In genomic region chr10:126711758-126712157, GRCm38 (mm10) we compare ENCODE assay signal across 29 mouse cellular contexts.
DNase-seq lines count a peak whose midpoint lies in the region; ATAC-seq and TF ChIP-seq lines count a peak whose summit lies in the region.
"Had no signal": no experiment of that assay in that cellular context is flagged by ENCODE, and none has a peak within 500 bp of the region (broad histone marks: within the 10 kb centered on the region; RNA-seq: fewer than 3 reads in every experiment).

No protein-coding gene starts in this region.

- H3K4me1 ChIP-seq in hindbrain, embryonic 10.5 days (replicated peaks) = 0 out of 2 replicates have a peak, but pooled peaks cover 5% of the 10 kb centered on the region
- peaks cover 9% of the 10 kb centered on the region for H3K4me1 ChIP-seq in hindbrain, embryonic 12.5 days
- H3K4me1 ChIP-seq in embryonic facial prominence, embryonic 10.5 days = peaks cover 13% of the 10 kb centered on the region
- H3K4me1 ChIP-seq in embryonic facial prominence, embryonic 12.5 days = peaks cover 10% of the 10 kb centered on the region
- H3K4me1 ChIP-seq in midbrain, embryonic 10.5 days = no peaks in the 10 kb centered on the region

- no peaks in the 10 kb centered on the region for H3K9me3 ChIP-seq in hindbrain, embryonic 10.5 days
- no peaks in the 10 kb centered on the region for H3K9me3 ChIP-seq in hindbrain, embryonic 12.5 days (replicated peaks)
- H3K9me3 ChIP-seq in embryonic facial prominence, embryonic 10.5 days = no peaks in the 10 kb centered on the region
- H3K9me3 ChIP-seq in embryonic facial prominence, embryonic 12.5 days = no peaks in the 10 kb centered on the region
- H3K9me3 ChIP-seq in midbrain, embryonic 10.5 days (replicated peaks) = no peaks in the 10 kb centered on the region
- H3K9me3 ChIP-seq: hindbrain, embryonic 13.5 days had no signal

- no peaks in the 10 kb centered on the region for H3K36me3 ChIP-seq in hindbrain, embryonic 10.5 days
- no peaks in the 10 kb centered on the region for H3K36me3 ChIP-seq in hindbrain, embryonic 12.5 days
- H3K36me3 ChIP-seq in embryonic facial prominence, embryonic 10.5 days (replicated peaks) = no peaks in the 10 kb centered on the region
- H3K36me3 ChIP-seq in embryonic facial prominence, embryonic 12.5 days = no peaks in the 10 kb centered on the region
- H3K36me3 ChIP-seq in midbrain, embryonic 10.5 days = no peaks in the 10 kb centered on the region
- H3K36me3 ChIP-seq: G1E; hindbrain, embryonic 13.5 days had no signal

- H3K27me3 ChIP-seq in hindbrain, embryonic 10.5 days (ENCODE audit: insufficient read depth, poor library complexity, severe bottlenecking) = no peaks in the 10 kb centered on the region
- no peaks in the 10 kb centered on the region for H3K27me3 ChIP-seq in hindbrain, embryonic 12.5 days
- no peaks in the 10 kb centered on the region for H3K27me3 ChIP-seq in embryonic facial prominence, embryonic 10.5 days (replicated peaks; ENCODE audit: low read depth, poor library complexity, severe bottlenecking)
- H3K27me3 ChIP-seq in embryonic facial prominence, embryonic 12.5 days = no peaks in the 10 kb centered on the region
- H3K27me3 ChIP-seq in midbrain, embryonic 10.5 days (ENCODE audit: low read depth, poor library complexity, severe bottlenecking) = no peaks in the 10 kb centered on the region
- H3K27me3 ChIP-seq: CH12.LX; hindbrain, embryonic 13.5 days had no signal

- no peak for ATAC-seq in hindbrain, embryonic 12.5 days (ENCODE audit: low FRiP score)
- peak; percentile 82; the same call in 1 of the 2 replicates for ATAC-seq in embryonic facial prominence, embryonic 12.5 days (ENCODE audit: insufficient number of reproducible peaks, insufficient read depth, low FRiP score, low TSS enrichment)
- ATAC-seq: forebrain, embryonic 14.5 days; forebrain, postnatal 0 days; hindbrain, embryonic 16.5 days; intestine, embryonic 16.5 days; Patski had no signal

- no peak overlapping the region for H3K27ac ChIP-seq in hindbrain, embryonic 10.5 days
- no peak overlapping the region for H3K27ac ChIP-seq in hindbrain, embryonic 12.5 days
- H3K27ac ChIP-seq in embryonic facial prominence, embryonic 10.5 days (replicated peaks) = no peak overlapping the region
- H3K27ac ChIP-seq in embryonic facial prominence, embryonic 12.5 days = no peak overlapping the region
- H3K27ac ChIP-seq in gastrocnemius, adult 2 months = no peak overlapping the region
- H3K27ac ChIP-seq in midbrain, embryonic 10.5 days (replicated peaks) = no peak overlapping the region
- H3K27ac ChIP-seq: heart, adult 2 months; hindbrain, embryonic 13.5 days had no signal

- peak; percentile 20 for DNase-seq in embryo, embryonic 11 days
- no peak for DNase-seq in embryo, embryonic 10 days (ENCODE audit: low spot score)
- DNase-seq in hindbrain, embryonic 10.5 days (ENCODE audit: low spot score) = peak; percentile 4
- peak; percentile 17 for DNase-seq in embryonic facial prominence, embryonic 10.5 days (ENCODE audit: low spot score)
- no peak for DNase-seq in gastrocnemius, adult 2 months
- no peak for DNase-seq in midbrain, embryonic 10.5 days (ENCODE audit: low spot score)
- DNase-seq: adrenal gland, postnatal 10 days; adrenal gland, postnatal 36 days; B cell, adult 2 months; cerebellum, adult 18-20 months; cerebellum, adult 9-10 months; cerebellum, postnatal 14 days; forebrain, postnatal 0 days; gastrocnemius, postnatal 10 days; gastrocnemius, postnatal 36 days; heart, adult 2 months; heart, postnatal 4 days; kidney, adult 2 months had no signal

- intact Hi-C loops in gastrocnemius, adult 2 months (cut with DNase I) = no loop called here

- no peak overlapping the region for H3K4me2 ChIP-seq in hindbrain, embryonic 12.5 days (replicated peaks)
- no peak overlapping the region for H3K4me2 ChIP-seq in embryonic facial prominence, embryonic 12.5 days (replicated peaks)
- H3K4me2 ChIP-seq: heart, embryonic 11.5 days; hindbrain, embryonic 13.5 days had no signal

- no peak for TF ChIP-seq CTCF in gastrocnemius, adult 2 months (IDR thresholded peaks at IDR 0.05)

- H3K4me3 ChIP-seq in hindbrain, embryonic 10.5 days = no peak overlapping the region
- H3K4me3 ChIP-seq in hindbrain, embryonic 12.5 days = no peak overlapping the region
- no peak overlapping the region for H3K4me3 ChIP-seq in embryonic facial prominence, embryonic 10.5 days
- no peak overlapping the region for H3K4me3 ChIP-seq in embryonic facial prominence, embryonic 12.5 days
- no peak overlapping the region for H3K4me3 ChIP-seq in gastrocnemius, adult 2 months
- no peak overlapping the region for H3K4me3 ChIP-seq in midbrain, embryonic 10.5 days
- H3K4me3 ChIP-seq: erythroblast, embryonic 14.5 days; heart, adult 2 months; hindbrain, embryonic 13.5 days had no signal

- H3K9ac ChIP-seq in hindbrain, embryonic 12.5 days = no peak overlapping the region
- H3K9ac ChIP-seq in embryonic facial prominence, embryonic 12.5 days = no peak overlapping the region
- H3K9ac ChIP-seq: forebrain, postnatal 0 days; hindbrain, embryonic 13.5 days had no signal

- 53% methylated on average over 3 of the region's 3 CpGs for WGBS in hindbrain, embryonic 10.5 days
- 51% methylated on average over 3 of the region's 3 CpGs for WGBS in hindbrain, embryonic 12.5 days
- 29% methylated on average over 3 of the region's 3 CpGs for WGBS in embryonic facial prominence, embryonic 10.5 days
- 13% methylated on average over 3 of the region's 3 CpGs for WGBS in embryonic facial prominence, embryonic 12.5 days
- WGBS in midbrain, embryonic 10.5 days = 60% methylated on average over 3 of the region's 3 CpGs

Comparison
In these comparisons a context has a peak if more than half of its experiments do, and no peak if none do; other contexts are left out.
1. DNase-seq: peak in embryo, embryonic 11 days (single experiment), hindbrain, embryonic 10.5 days (single experiment) and embryonic facial prominence, embryonic 10.5 days (single experiment); none in embryo, embryonic 10 days (single experiment), gastrocnemius, adult 2 months (single experiment) and midbrain, embryonic 10.5 days (single experiment).